Mouse (Mus musculus) CD8-positive naive resting alpha-beta T cell, adult 2 months (primary cell): ENCODE data around the gene Impg2.

ENCODE experiments used
- DNase-seq, 2 experiments: peaks; one replicate each; pipeline ENCODE4 v3.0.0; 2022; ENCODE audit warnings: low read depth in 2 of 2, low spot score in 2 of 2

The Impg2 gene

GRCm38 (mm10) chr16:56204051-56204450 lies at the start of gene Impg2:
TSS of gene Impg2 (plus strand) at chr16:56204313.
- no peak for DNase-seq

GRCm38 (mm10) chr16:56163466-56163865 lies 40.6 kb upstream of the Impg2 start:
- DNase-seq: no peak

- DNase-seq: no peak
Observed at GRCm38 (mm10) chr16:56170247-56170646, 33.9 kb upstream of the Impg2 start.

- no peak for DNase-seq
Observed at GRCm38 (mm10) chr16:56175867-56176581, 28.1 kb upstream of the Impg2 start.

- no peak for DNase-seq
Observed at GRCm38 (mm10) chr16:56186863-56187262, 17.2 kb upstream of the Impg2 start.

GRCm38 (mm10) chr16:56188198-56188597 lies 15.9 kb upstream of the Impg2 start:
- DNase-seq: no peak

- DNase-seq: no peak
Observed at GRCm38 (mm10) chr16:56212740-56213139, 8.6 kb downstream of the Impg2 start.

GRCm38 (mm10) chr16:56227686-56228085 lies 23.6 kb downstream of the Impg2 start:
- DNase-seq: no peak

GRCm38 (mm10) chr16:56229455-56229854 lies 25.3 kb downstream of the Impg2 start:
- DNase-seq: no peak

GRCm38 (mm10) chr16:56231300-56231699 lies 27.2 kb downstream of the Impg2 start:
- no peak for DNase-seq

- no peak for DNase-seq
Observed at GRCm38 (mm10) chr16:56232736-56233135, 28.6 kb downstream of the Impg2 start.

GRCm38 (mm10) chr16:56246031-56246430 lies 41.9 kb downstream of the Impg2 start:
- no peak for DNase-seq

GRCm38 (mm10) chr16:56273917-56274316 lies 69.8 kb downstream of the Impg2 start:
- DNase-seq: no peak

GRCm38 (mm10) chr16:56279060-56279459 lies 74.9 kb downstream of the Impg2 start:
- no peak for DNase-seq

- DNase-seq: no peak
Observed at GRCm38 (mm10) chr16:56279752-56280151, 75.6 kb downstream of the Impg2 start.

GRCm38 (mm10) chr16:56281336-56281735 lies 77.2 kb downstream of the Impg2 start:
- DNase-seq: no peak

- no peak for DNase-seq
Observed at GRCm38 (mm10) chr16:56283330-56283729, 79.2 kb downstream of the Impg2 start.

GRCm38 (mm10) chr16:56283873-56284272 lies 79.8 kb downstream of the Impg2 start:
- no peak for DNase-seq

- DNase-seq: no peak
Observed at GRCm38 (mm10) chr16:56286076-56286475, 82.0 kb downstream of the Impg2 start.

- no peak for DNase-seq
Observed at GRCm38 (mm10) chr16:56286977-56287376, 82.9 kb downstream of the Impg2 start.

GRCm38 (mm10) chr16:56294887-56295286 lies 90.8 kb downstream of the Impg2 start:
- no peak for DNase-seq

GRCm38 (mm10) chr16:56295888-56296648 lies 92.0 kb downstream of the Impg2 start:
- no peak for DNase-seq
